Mouse (Mus musculus): ENCODE measurements at regions not wholly inside any gene's neighbourhood (a gene's known extent, or its start where the extent isn't known, plus 50 kb on each side); places are given as distances from the start of the nearest gene placed in this dataset.

- TF ChIP-seq CTCF (IDR thresholded peaks at IDR 0.05; ENCODE audit: low read depth) (no peak), EP300 (IDR thresholded peaks at IDR 0.05; ENCODE audit: low read depth) (no peak)
Observed at GRCm38 (mm10) chr1:41759366-41759765, 936.2 kb upstream of the Pou3f3 start.

Data from heart, postnatal 0 days (tissue).